7 mouse cellular contexts compared by ENCODE assay signal in genomic region chr14:119665741-119666141, GRCm38 (mm10).
DNase-seq lines count a peak whose midpoint lies in the region; ATAC-seq lines count a peak whose summit lies in the region.

No protein-coding gene starts in this region.

- DNase-seq in urinary bladder, postnatal 14 days (ENCODE audit: low spot score), result peak; percentile 17
- DNase-seq in urinary bladder, postnatal 25 days (ENCODE audit: low spot score), result no peak
- DNase-seq in frontal cortex, postnatal 25 days (ENCODE audit: low spot score in 2 of 2), result peak; percentile 40 to 43
- peak; percentile 33 to 62 for DNase-seq in left cerebral cortex, adult 9 months (ENCODE audit: low spot score in 2 of 2)
- DNase-seq in telencephalon, adult 2 months (ENCODE audit: low read depth, low spot score), result peak; percentile 38
- no peak for DNase-seq in urinary bladder, postnatal 10 days (ENCODE audit: low spot score)

- no peak for ATAC-seq in megakaryocyte progenitor cell, adult 5-6 weeks (replicated peaks; ENCODE audit: poor library complexity)

Comparison
In these comparisons a context has a peak if more than half of its experiments do, and no peak if none do; other contexts are left out.
1. DNase-seq: peak in urinary bladder, postnatal 14 days (single experiment), frontal cortex, postnatal 25 days (2 of 2), left cerebral cortex, adult 9 months (2 of 2) and telencephalon, adult 2 months (single experiment); none in urinary bladder, postnatal 25 days (single experiment) and urinary bladder, postnatal 10 days (single experiment).